25 mouse cellular contexts compared by ENCODE assay signal in the genomic region with DNA sequence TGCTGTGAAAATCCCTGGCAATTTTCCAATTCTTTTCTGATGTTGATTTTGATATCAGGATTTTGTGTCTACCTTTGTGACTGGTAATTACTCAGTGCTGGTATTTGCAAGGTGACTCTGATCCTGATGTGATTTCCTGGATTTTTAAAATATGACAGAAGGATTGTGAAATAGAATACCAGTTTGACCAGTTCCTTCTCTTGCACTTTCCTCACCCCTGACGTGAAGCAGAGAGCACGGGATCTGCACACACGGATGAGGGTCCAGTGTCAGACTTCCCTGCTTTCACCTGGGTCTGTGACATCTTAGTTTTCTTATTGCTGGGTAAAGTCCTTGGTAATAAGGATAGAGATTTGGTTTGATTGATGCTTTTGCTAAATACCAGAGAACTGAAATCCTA.
"Had no signal": no experiment of that assay in that cellular context is flagged by ENCODE, and none has a peak within 500 bp of the region (broad histone marks: within the 10 kb centered on the region; RNA-seq: fewer than 3 reads in every experiment).

No protein-coding gene starts in this region.

- H3K9ac ChIP-seq: heart, embryonic 12.5 days; hindbrain, embryonic 12.5 days; hindbrain, embryonic 14.5 days; kidney, embryonic 15.5 days; limb, embryonic 13.5 days; limb, embryonic 15.5 days; liver, embryonic 12.5 days had no signal

- DNase-seq: gastrocnemius, postnatal 10 days; gastrocnemius, postnatal 25 days; heart, adult 18-20 months; heart, postnatal 10 days; heart, postnatal 4 days; kidney, adult 11 months; kidney, adult 2 months; kidney, adult 9 months; kidney, postnatal 14 days; kidney, postnatal 36 days; layer of hippocampus, adult 9-11 months; layer of hippocampus, postnatal 36 days; left cerebral cortex, postnatal 4 days had no signal

- ATAC-seq: hindbrain, embryonic 16.5 days; inflammation-experienced regulatory T-cells, adult 6 months; liver, embryonic 12.5 days had no signal

- H3K4me1 ChIP-seq: heart, embryonic 10.5 days; heart, embryonic 12.5 days; hindbrain, embryonic 12.5 days; kidney, embryonic 15.5 days; limb, embryonic 13.5 days; limb, embryonic 15.5 days; liver, embryonic 12.5 days had no signal

- H3K4me2 ChIP-seq: heart, embryonic 12.5 days; hindbrain, embryonic 12.5 days; hindbrain, embryonic 14.5 days; kidney, embryonic 15.5 days; limb, embryonic 13.5 days; limb, embryonic 15.5 days; liver, embryonic 12.5 days had no signal

- H3K27me3 ChIP-seq: heart, embryonic 12.5 days; hindbrain, embryonic 12.5 days; kidney, embryonic 15.5 days; limb, embryonic 13.5 days; limb, embryonic 15.5 days; liver, embryonic 12.5 days had no signal

- H3K36me3 ChIP-seq: heart, embryonic 10.5 days; heart, embryonic 12.5 days; hindbrain, embryonic 10.5 days; hindbrain, embryonic 12.5 days; kidney, embryonic 15.5 days; limb, embryonic 13.5 days; limb, embryonic 15.5 days; liver, embryonic 12.5 days had no signal

- H3K4me3 ChIP-seq: heart, embryonic 10.5 days; heart, embryonic 12.5 days; hindbrain, embryonic 10.5 days; hindbrain, embryonic 12.5 days; kidney, embryonic 15.5 days; limb, embryonic 13.5 days; limb, embryonic 15.5 days; liver, embryonic 12.5 days had no signal

- H3K9me3 ChIP-seq: heart, embryonic 10.5 days; heart, embryonic 12.5 days; hindbrain, embryonic 10.5 days; hindbrain, embryonic 12.5 days; kidney, embryonic 15.5 days; limb, embryonic 13.5 days; limb, embryonic 15.5 days; liver, embryonic 12.5 days had no signal

- H3K27ac ChIP-seq: heart, embryonic 10.5 days; hindbrain, embryonic 10.5 days; hindbrain, embryonic 12.5 days; hindbrain, embryonic 14.5 days; kidney, embryonic 15.5 days; kidney, postnatal 0 days; limb, embryonic 13.5 days; limb, embryonic 15.5 days; liver, embryonic 12.5 days had no signal
